Mouse (Mus musculus) intestine, postnatal 0 days (tissue): ENCODE measurements around the gene Muc3. TPM values are rescaled to one million over a fixed set of nuclear protein-coding genes. Genes with fewer than 3 reads are reported as not detected.

Source experiments
- ATAC-seq: fragments of 200-750 bp; cut with Nextera tagmentation; 2 replicates; pipeline ENCODE4 v1.8.0; 2017; ENCODE audit warnings: mild to moderate bottlenecking, moderate TSS enrichment, moderate library complexity
- H3K27ac ChIP-seq: fragments of 300-500 bp; sonication (generic); 2 replicates; pipeline ENCODE4 v1.5.1; 2014; ENCODE audit warnings: mild to moderate bottlenecking, low read depth, low read length, moderate library complexity
- H3K27me3 ChIP-seq: fragments of 300-500 bp; sonication (generic); replicated peaks from 2 replicates; pipeline ENCODE4 v1.6.1; 2014; ENCODE audit warnings: low read length, mixed read lengths; ENCODE audit not compliant: control insufficient read depth, insufficient read depth
- H3K36me3 ChIP-seq: fragments of 300-500 bp; sonication (generic); 2 replicates; pipeline ENCODE4 v1.6.1; 2014; ENCODE audit warnings: mild to moderate bottlenecking, moderate library complexity; ENCODE audit not compliant: control insufficient read depth, insufficient read depth
- H3K4me1 ChIP-seq: fragments of 300-500 bp; sonication (generic); replicated peaks from 2 replicates; pipeline ENCODE4 v1.6.1; 2014; ENCODE audit warnings: antibody characterized with exemption, low read length, mixed read lengths; ENCODE audit not compliant: control insufficient read depth, insufficient read depth
- H3K4me2 ChIP-seq: fragments of 300-500 bp; sonication (generic); replicated peaks from 2 replicates; pipeline ENCODE4 v1.6.1; 2014; ENCODE audit warnings: low read depth, mild to moderate bottlenecking, moderate library complexity
- H3K4me3 ChIP-seq: fragments of 300-500 bp; sonication (generic); 2 replicates; pipeline ENCODE4 v1.5.1; 2014; ENCODE audit warnings: low read depth, low read length
- H3K9ac ChIP-seq: fragments of 300-500 bp; sonication (generic); 2 replicates; pipeline ENCODE4 v1.6.1; 2014; ENCODE audit warnings: mild to moderate bottlenecking, low read depth, low read length
- H3K9me3 ChIP-seq: fragments of 300-500 bp; sonication (generic); 2 replicates; pipeline ENCODE4 v1.6.1; 2016; ENCODE audit warnings: mixed run types; ENCODE audit not compliant: control insufficient read depth
- CTCF ChIP-seq: sonication (generic); IDR thresholded peaks from 2 replicates; pipeline ENCODE4 v1.5.1; 2016; ENCODE audit warnings: low read depth, mild to moderate bottlenecking, control low read depth, antibody characterized with exemption, moderate library complexity
- WGBS: fragments of 180-500 bp; shearing (Covaris S2); extraction: QIAGEN DNeasy Blood & Tissue Kit; methylation state at CpG from one replicate; pipeline ENCODE4 v1.1.7; 2014; 5-methylcytosine and 5-hydroxymethylcytosine counted together
- polyA plus RNA-seq: library from polyadenylated mRNA; unstranded; fragments of >200 nt; fragmentation: Nextera tagmentation; extraction: Ambion mirVana; gene quantifications from 2 replicates; pipeline ENCODE4 v1.2.1, GENCODE M21; 2015

Gene Muc3
- polyA plus RNA-seq, 1 experiment from 2014 or later: 42.9 TPM

- no peak for ATAC-seq
- 74% methylated on average over 10 of the region's 10 CpGs for WGBS
Measured at GRCm38 (mm10) chr5:137102078-137102477, 47.0 kb downstream of the Muc3 start.

GRCm38 (mm10) chr5:137100660-137101059 lies 48.5 kb downstream of the Muc3 start:
- no peaks in the 10 kb centered on the region for H3K36me3 ChIP-seq
- no peak for TF ChIP-seq CTCF
- 63% methylated on average over 4 of the region's 4 CpGs for WGBS
- H3K4me3 ChIP-seq: no peak overlapping the region
- no peaks in the 10 kb centered on the region for H3K27me3 ChIP-seq
- no peak for ATAC-seq
- no peaks in the 10 kb centered on the region for H3K4me1 ChIP-seq
- H3K4me2 ChIP-seq: no peak overlapping the region
- H3K9me3 ChIP-seq: no peaks in the 10 kb centered on the region
- no peak overlapping the region for H3K9ac ChIP-seq
- H3K27ac ChIP-seq: no peak overlapping the region

More at GRCm38 (mm10) chr5:137102078-137102477, 47.0 kb downstream of the Muc3 start:
- no peaks in the 10 kb centered on the region for H3K36me3 ChIP-seq
- no peaks in the 10 kb centered on the region for H3K27me3 ChIP-seq
- no peaks in the 10 kb centered on the region for H3K9me3 ChIP-seq
- no peaks in the 10 kb centered on the region for H3K4me1 ChIP-seq
- no peak overlapping the region for H3K9ac ChIP-seq
- H3K4me2 ChIP-seq: no peak overlapping the region
- TF ChIP-seq CTCF: no peak
- no peak overlapping the region for H3K4me3 ChIP-seq
- no peak overlapping the region for H3K27ac ChIP-seq

DNA sequence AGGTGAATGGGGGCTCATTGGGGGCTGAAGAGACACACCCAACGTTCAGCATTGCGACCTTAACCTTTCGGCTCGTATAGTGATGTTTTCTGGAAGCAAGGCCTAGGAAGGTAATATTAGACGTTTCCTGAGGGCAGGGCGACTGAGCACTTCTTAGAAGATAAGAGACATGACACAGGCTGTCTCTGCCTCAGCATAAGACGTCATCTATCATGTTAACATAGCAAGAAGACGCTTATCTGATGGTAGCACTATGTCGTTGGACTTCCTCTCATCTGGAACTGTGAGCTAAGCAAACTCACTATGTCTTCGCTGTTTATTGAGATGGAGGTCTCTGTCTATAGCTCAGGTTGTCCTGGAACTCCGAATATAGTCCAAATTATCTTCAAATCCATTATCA lies 50.7 kb downstream of the Muc3 start:
- Histone ChIP-seq H3K4me2 (no peak overlapping the region), H3K9me3 (no peaks in the 10 kb centered on the region), H3K4me3 (no peak overlapping the region), H3K27ac (no peak overlapping the region), H3K4me1 (no peaks in the 10 kb centered on the region), H3K36me3 (no peaks in the 10 kb centered on the region), H3K9ac (no peak overlapping the region), H3K27me3 (no peaks in the 10 kb centered on the region)
- TF ChIP-seq CTCF: no peak
- WGBS: 53% methylated on average over 11 of the region's 11 CpGs
- no peak for ATAC-seq

DNA sequence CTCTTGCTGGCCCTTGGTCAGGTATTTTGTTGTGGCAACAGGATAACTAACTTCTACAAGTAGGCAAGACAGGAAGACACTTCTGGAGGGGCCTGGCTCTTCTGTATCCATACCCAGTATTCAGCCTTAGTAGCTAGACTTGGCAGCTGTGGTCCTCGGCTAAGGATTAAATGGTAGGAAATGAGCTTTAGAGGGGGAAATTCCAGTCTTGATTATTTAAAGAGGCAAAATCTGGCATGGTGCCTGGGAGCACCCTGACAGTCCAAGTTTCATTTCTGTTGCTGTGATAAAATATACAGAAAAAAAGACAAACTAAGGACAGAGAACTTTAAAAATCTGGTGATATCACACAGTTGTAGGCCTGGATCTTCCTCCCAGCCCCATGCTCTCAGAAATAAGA lies 53.1 kb downstream of the Muc3 start:
- 49% methylated on average over 1 of the region's 1 CpGs for WGBS
- Histone ChIP-seq H3K4me1 (no peaks in the 10 kb centered on the region), H3K4me2 (no peak overlapping the region), H3K9me3 (no peaks in the 10 kb centered on the region), H3K36me3 (no peaks in the 10 kb centered on the region), H3K27ac (no peak overlapping the region), H3K4me3 (no peak overlapping the region), H3K27me3 (no peaks in the 10 kb centered on the region), H3K9ac (no peak overlapping the region)
- TF ChIP-seq CTCF: no peak
- ATAC-seq: no peak

DNA sequence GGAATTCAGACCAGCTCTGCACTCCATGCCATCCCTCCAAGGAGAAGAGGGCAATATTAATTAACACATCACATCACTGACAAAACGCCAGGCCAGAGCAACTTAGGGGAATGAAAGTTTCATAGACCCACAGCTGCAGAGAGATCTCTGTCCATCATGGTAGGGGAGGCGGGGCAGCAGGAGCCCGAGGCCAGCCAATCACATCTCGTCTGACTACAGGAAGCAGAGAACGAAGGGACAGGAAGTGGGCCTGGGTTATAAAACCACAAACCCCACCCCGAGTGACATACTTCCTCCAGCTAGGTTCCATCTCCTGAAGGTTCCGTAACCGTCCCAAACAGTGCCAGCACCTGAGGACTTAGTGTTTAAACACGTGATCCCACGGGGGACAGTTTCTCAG lies 54.0 kb downstream of the Muc3 start:
- no peaks in the 10 kb centered on the region for H3K27me3 ChIP-seq
- no peaks in the 10 kb centered on the region for H3K4me1 ChIP-seq
- H3K9ac ChIP-seq: no peak overlapping the region
- H3K9me3 ChIP-seq: no peaks in the 10 kb centered on the region
- 81% methylated on average over 10 of the region's 10 CpGs for WGBS
- TF ChIP-seq CTCF: no peak
- H3K36me3 ChIP-seq: no peaks in the 10 kb centered on the region
- H3K27ac ChIP-seq: no peak overlapping the region
- H3K4me3 ChIP-seq: no peak overlapping the region
- no peak for ATAC-seq
- H3K4me2 ChIP-seq: no peak overlapping the region

GRCm38 (mm10) chr5:137093720-137094119 lies 55.4 kb downstream of the Muc3 start:
- ATAC-seq: no peak
- Histone ChIP-seq H3K4me1 (no peaks in the 10 kb centered on the region), H3K27me3 (no peaks in the 10 kb centered on the region), H3K27ac (no peak overlapping the region), H3K4me2 (no peak overlapping the region), H3K9ac (no peak overlapping the region), H3K36me3 (no peaks in the 10 kb centered on the region), H3K9me3 (no peaks in the 10 kb centered on the region), H3K4me3 (no peak overlapping the region)
- 72% methylated on average over 9 of the region's 9 CpGs for WGBS
- no peak for TF ChIP-seq CTCF

- H3K4me2 ChIP-seq: no peak overlapping the region
- H3K4me3 ChIP-seq: no peak overlapping the region
- no peak overlapping the region for H3K27ac ChIP-seq
- H3K9me3 ChIP-seq: no peaks in the 10 kb centered on the region
- no peaks in the 10 kb centered on the region for H3K27me3 ChIP-seq
- no peaks in the 10 kb centered on the region for H3K4me1 ChIP-seq
- 63% methylated on average over 6 of the region's 6 CpGs for WGBS
- no peak overlapping the region for H3K9ac ChIP-seq
- ATAC-seq: no peak
- H3K36me3 ChIP-seq: no peaks in the 10 kb centered on the region
- TF ChIP-seq CTCF: no peak
Measured at GRCm38 (mm10) chr5:137091560-137091959, 57.6 kb downstream of the Muc3 start.
